Mouse (Mus musculus): ENCODE measurements at regions not wholly inside any gene's neighbourhood (a gene's known extent, or its start where the extent isn't known, plus 50 kb on each side); places are given as distances from the start of the nearest gene placed in this dataset.
"Not testable (repeated sequence)": the region's sequence is repeated elsewhere in the genome, so short reads cannot be mapped to it uniquely, and the experiment has no call there.

DNA sequence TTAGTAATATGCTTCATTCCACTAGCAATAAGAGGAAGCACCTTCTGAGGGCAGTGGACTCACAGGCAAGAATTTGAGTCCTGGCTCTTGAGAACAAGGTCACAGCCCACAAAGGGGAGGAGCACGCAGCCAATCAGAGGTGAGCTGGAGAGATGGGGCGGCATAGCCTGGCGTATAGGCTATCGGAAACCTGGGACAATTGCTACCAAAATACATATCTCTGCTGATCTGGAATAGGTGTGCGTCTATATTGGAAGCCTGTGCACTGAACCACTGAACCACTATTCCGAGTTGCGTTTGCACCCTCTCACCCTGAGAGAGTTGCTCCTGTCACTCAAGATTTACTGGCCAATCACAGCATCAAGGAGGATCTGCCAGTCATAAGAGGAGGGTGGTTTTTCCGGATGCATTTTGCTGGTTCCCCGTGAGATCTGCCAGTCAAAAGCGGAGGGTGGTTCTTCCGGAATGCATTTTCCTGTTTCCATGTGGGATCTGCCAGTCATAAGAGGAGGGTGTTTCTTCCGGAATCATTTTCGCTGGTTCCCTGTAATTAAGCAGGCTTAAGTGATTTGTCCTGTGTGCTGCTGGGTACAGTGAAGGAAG, 80.1 kb upstream of the Riok2 start:
- peak; percentile 95 for DNase-seq (ENCODE audit: low spot score)

- DNase-seq (ENCODE audit: low spot score), result not testable (repeated sequence)
Measured at GRCm38 (mm10) chr17:17295037-17295436, 79.1 kb upstream of the Riok2 start.

- not testable (repeated sequence) for DNase-seq (ENCODE audit: low spot score)
Measured at GRCm38 (mm10) chr17:17303496-17303895, 70.6 kb upstream of the Riok2 start.

All from lung, postnatal 25 days (tissue).